1 mouse cellular context compared by ENCODE assay signal in the genomic region with DNA sequence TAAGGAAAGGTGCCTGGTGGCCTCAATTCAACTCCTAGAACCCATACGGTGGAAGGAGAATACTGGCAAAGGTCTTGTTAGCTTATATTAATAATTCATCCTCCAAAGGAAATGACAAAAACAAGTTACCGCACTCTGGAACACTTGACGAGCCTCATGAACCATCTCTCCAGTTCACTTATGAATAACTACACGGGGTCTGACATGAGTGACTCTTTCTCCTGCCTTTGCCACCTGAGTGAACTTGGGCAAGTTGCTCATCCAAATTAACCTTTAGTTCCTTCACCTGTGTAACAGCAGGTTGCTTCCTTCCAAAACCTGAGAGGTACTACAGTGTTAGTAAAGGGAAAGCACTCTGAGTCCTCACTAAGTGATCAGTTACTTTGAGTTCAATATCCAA.
TF ChIP-seq lines count a peak whose summit lies in the region.

No protein-coding gene starts in this region.

TF ChIP-seq in MEL, 35 proteins besides CTCF, POLR2A, EP300 and RAD21 (continued from another document):
- TF ChIP-seq SIN3A (IDR thresholded peaks at IDR 0.05; ENCODE audit: low read length), result no peak
